Mouse (Mus musculus) cerebellum, adult 8-10 months (tissue): Measurements from ENCODE around the gene Eprs.

Source experiments
- DNase-seq: peaks from one replicate; pipeline ENCODE4 v3.0.0; 2022

The Eprs gene

DNA sequence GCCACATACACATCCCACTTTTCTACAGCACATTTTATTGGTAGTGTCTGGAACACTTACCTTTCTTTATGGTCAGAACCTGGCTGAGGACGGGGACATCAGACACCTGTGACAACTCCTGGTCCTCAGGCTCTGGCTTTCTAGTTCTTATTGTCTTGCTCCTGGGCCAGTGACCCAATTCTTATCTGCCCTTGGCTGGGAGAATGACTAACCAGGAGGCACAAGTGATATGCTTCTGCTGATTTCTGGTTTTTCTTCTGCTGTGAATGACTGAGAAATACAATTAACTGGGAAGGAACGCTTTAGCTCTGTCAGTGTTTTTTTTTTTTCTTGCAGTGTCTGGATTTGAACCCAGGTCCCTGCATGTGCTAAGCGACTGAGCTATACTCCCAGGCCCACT, 88.7 kb downstream of the Eprs start:
- no peak for DNase-seq

DNA sequence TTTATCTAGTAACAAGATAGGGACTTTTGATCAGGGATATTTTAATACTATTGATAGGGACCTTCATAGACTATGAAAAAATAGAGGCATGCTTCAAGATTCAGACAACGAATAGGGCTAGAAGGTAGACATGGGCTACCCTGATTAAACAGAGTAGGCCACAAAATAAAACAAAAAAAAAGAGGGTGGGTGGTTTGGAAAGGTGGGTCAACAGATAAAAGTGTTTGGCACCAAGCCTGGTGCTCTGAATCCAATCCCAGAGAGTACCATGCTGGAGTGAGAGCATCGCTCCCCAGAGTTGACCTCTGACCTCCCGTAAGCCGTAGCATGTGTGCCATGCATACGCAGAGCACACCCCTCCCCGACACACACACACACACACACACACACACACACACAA, 89.6 kb downstream of the Eprs start:
- no peak for DNase-seq

DNA sequence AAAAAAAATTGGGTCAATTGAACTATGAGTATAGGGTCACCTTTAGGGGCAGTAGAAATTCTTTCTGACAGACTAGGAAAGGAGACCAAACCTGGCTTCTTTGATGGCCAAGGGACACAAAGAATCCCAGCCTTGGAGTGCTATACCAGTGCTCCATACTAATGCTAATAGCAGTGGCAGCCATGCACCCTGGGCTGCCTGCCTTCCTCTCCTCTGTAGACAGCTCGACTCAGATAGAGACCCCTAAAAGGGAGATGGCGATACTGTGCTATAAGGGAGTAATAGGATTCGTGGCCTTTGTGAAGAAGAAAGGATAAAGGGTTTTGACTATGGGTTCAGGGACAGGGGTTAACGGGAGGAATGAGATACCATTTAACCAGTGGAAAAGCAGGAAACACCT, 91.3 kb downstream of the Eprs start:
- no peak for DNase-seq

DNA sequence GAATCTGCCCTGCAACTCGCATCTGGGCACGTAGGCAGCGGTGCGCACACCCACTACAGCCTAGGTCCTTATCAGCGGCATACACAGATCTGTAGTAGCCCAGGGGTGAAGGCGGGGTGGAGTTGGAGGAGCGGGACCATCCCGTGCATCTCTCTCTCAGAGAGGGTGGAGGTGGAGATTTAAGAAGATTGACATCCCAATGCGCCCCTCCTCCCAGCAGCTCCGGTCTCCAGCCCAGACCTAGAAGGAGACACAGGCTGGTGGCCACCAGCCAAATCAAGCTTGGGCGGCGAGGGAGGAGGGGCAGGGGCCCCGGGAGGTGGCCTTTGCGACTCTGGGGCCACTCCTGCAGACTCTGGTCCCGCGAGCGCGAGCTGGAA, 91.7 kb downstream of the Eprs start, which contains the start of gene Slc30a10:
TSS of gene Slc30a10 (plus strand) at position 274 of the 380 bp plus-strand sequence.
- peak; percentile 39 for DNase-seq

DNA sequence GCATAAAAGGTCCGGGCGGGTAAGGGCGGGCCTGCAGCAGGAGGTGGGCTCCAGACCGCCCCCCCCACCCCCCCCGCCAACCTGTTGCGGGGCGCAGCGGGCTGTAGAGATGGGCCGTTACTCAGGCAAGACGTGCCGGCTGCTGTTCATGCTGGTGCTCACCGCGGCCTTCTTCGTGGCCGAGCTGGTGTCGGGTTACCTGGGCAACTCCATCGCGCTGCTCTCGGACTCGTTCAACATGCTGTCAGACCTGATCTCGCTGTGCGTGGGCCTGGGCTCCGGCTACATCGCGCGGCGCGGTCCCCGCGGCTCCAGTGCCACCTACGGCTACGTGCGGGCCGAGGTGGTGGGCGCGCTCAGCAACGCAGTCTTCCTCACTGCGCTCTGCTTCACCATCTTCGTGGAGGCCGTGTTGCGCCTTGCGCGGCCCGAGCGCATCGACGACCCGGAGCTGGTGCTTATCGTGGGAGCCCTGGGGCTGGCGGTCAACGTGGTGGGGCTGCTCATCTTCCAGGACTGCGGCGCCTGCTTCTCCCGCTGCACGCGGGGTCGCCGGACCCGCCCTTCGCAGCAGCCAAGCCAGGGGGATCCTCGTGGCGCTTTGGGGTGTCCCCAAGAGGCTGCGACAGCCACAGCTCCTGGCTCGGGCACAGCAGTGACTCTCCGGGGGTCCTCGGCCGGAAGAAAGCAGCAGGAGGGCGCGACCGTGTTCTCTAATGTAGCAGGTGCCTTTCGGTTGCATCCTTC, 92.3 kb downstream of the Eprs start:
- DNase-seq = peak; percentile 21

DNA sequence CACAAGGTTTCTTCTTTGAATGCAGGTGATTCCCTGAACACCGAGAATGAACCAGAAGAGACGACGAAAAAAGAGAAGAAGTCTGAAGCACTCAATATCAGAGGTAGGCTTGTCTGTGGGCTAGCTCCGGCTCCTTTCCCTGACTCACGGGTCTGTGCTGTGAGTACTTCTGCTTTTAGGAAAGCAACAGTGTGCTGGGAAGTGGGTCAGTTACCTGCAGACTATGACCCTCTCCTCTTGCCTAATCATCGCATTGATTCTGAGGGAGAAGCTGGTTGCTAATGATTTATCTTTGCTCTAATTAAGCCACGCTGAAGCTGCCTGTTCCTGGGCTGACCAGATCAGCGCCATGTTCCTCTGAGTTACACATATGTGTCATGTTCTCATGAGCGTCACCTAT, 93.5 kb downstream of the Eprs start:
- no peak for DNase-seq

DNA sequence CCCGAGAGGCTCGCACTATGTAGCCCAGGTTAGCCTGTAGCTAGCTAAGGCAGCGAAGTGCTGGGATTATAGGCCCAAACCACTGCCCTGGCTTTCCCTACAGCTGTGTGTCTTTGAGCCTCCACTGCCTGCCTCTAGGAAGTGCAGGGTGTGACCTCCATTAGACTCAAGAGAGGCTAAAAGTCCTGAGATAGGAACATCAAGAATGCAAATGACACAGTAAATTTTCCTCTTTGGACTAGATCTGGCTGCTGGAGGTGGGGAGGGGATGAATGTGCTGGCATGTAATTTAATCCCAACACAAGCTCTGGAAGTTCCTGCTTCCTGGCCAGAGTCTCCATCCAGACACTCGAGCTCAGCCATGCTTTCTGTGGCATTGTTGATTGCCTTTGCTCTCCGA, 97.3 kb downstream of the Eprs start:
- DNase-seq = no peak

DNA sequence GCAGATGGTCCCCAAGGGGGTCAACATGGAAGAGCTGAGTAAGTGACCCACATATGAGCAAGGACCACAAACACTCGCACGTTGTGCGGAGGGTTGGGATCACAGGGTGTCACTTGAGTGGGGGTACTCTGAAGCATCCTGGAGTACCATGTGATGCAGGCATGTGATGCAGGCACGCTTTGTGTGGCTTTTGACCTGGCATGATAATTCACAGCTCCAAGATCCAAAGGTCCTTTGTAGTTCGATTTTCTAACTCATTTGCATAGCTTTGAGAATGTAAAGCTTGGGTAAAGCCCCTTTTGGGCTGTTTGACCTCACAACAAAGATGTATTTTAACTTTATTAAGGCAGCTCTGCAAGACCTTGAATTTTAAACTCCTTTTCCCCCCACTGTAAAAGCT, 100.0 kb downstream of the Eprs start:
- no peak for DNase-seq

DNA sequence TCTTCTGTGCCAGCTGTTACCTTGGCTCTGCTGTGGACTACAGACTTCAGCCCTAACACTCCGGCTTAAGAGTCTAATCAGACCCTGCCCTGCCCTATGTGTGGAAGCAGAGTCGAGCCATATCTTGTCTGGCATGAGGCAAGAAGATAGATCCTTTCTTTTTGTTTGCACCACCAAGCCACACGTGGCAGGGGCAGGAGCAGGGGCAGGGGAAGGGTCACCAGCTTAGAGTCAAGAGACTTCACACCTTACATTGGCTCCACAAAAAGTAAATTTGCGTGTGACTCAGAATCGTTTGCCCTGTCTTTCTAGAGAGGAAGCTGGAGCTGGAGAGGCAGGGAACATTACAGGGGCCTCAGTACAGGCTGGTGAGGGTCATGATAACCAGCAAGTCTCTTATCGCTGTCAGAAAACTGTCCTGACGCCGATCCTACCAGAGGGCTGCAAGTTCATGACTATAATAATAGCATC, 106.7 kb downstream of the Eprs start:
- no peak for DNase-seq

DNA sequence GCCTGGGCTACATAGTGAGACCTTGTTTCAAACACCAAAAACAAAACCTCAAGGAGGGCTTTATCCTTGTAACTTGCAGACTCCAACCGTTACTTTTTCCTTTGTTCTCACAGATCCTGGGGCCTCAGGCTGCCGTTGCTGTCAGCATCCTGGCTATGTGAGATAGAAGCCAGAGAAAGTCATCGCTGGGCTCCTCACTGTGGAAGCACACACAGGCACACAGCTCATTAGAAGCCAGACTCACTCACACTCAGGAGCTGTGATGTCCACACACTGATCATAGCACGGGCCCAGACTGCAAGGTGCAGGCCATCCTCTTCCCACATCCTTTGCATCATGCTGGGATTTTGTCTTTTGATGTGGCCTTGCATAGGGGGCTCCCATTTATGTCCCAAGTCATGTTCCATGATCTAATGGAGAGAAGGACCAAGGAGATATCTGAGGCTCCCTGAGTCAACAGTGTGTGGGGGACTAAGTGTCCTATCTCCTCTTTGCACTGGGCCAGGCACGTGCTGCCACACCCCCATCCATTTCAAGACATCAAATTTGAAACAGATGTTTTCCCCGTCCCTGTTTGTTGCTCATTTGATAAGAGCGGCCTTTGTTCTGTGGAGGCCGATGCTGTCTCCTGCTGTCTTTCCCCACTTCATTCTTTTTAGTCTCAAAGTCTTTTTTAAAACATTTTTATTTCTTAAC, 109.3 kb downstream of the Eprs start:
- no peak for DNase-seq

DNA sequence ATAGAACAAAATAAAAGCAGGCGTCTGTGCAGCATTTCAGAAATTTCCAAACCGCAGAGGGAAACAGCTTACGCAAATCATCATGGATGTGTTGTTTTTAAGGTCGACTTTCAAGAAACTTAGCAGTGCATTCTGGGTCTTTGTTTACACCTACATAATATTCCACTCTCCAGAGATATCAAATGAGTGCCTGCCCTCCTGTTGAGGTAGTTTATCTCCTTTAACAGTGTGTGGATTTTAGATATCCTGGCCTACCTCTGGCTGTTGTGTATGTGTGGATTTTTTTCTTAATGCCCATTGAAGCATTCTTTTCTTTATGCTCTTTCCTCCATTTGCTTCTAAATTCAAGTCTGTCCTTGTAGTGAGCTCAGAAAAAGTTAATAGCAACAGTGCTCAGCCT, 109.9 kb downstream of the Eprs start:
- DNase-seq = no peak

DNA sequence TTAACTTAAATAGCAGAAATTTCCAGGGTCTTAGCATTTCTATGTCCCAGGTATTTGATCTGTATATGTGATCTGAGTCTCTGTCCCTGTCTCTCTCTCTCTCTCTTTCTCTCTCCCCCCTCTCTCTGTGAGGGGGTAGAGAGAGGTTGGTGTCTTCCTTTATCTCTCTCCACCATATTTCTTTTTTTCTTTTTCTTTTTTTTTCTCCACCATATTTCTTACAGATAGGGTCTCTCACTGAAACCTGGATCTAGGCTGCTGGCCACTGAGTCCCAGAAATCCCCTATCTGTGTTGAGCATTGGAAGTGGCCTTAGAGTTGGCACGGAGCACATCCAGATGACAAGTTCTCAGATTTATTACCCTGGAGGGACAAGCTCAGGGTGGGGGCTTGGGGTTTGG, 110.6 kb downstream of the Eprs start:
- DNase-seq = no peak
